10 mouse cellular contexts compared by ENCODE assay signal in genomic region chr9:115049981-115050720, GRCm38 (mm10).
DNase-seq lines count a peak whose midpoint lies in the region; ATAC-seq and TF ChIP-seq lines count a peak whose summit lies in the region.
"Had no signal": no experiment of that assay in that cellular context is flagged by ENCODE, and none has a peak within 500 bp of the region (broad histone marks: within the 10 kb centered on the region; RNA-seq: fewer than 3 reads in every experiment).

No protein-coding gene starts in this region.

- H3K4me1 ChIP-seq in stomach, postnatal 0 days (replicated peaks; ENCODE audit: control insufficient read depth, insufficient read depth), result no peaks in the 10 kb centered on the region
- H3K4me1 ChIP-seq in forebrain, embryonic 16.5 days (replicated peaks; ENCODE audit: control insufficient read depth, insufficient read depth, low read length), result peaks cover 11% of the 10 kb centered on the region

- H3K9ac ChIP-seq in stomach, postnatal 0 days (ENCODE audit: low read length), result no peak overlapping the region
- no peak overlapping the region for H3K9ac ChIP-seq in forebrain, embryonic 16.5 days (replicated peaks; ENCODE audit: low read depth, low read length)
- H3K9ac ChIP-seq: hindbrain, embryonic 15.5 days had no signal

- peak; percentile 11 to 27 for DNase-seq in urinary bladder, adult 18-20 months (ENCODE audit: low spot score in 2 of 2)
- DNase-seq in urinary bladder, postnatal 4 days (ENCODE audit: low spot score in 2 of 2), result no peak
- DNase-seq in cerebellum, postnatal 36 days, result peak; percentile 24 to 25
- peak; percentile 93 for DNase-seq in kidney, adult 9 months
- DNase-seq in stomach, postnatal 0 days (ENCODE audit: low spot score), result peak; percentile 81
- DNase-seq in spleen, adult 18-20 months, result no peak
- DNase-seq: midbrain, embryonic 14.5 days; thymus, postnatal 36 days had no signal

- WGBS in stomach, postnatal 0 days, result 59% methylated on average over 13 of the region's 13 CpGs
- 72% methylated on average over 13 of the region's 13 CpGs for WGBS in forebrain, embryonic 16.5 days

- H3K9me3 ChIP-seq in stomach, postnatal 0 days (ENCODE audit: control insufficient read depth, low read length), result no peaks in the 10 kb centered on the region
- H3K9me3 ChIP-seq in forebrain, embryonic 16.5 days (ENCODE audit: control insufficient read depth, low read length), result no peaks in the 10 kb centered on the region
- H3K9me3 ChIP-seq: hindbrain, embryonic 15.5 days had no signal

- no peaks in the 10 kb centered on the region for H3K27me3 ChIP-seq in stomach, postnatal 0 days (ENCODE audit: control insufficient read depth, insufficient read depth, low read length)
- H3K27me3 ChIP-seq in forebrain, embryonic 16.5 days (replicated peaks; ENCODE audit: control insufficient read depth, insufficient read depth, low read length), result no peaks in the 10 kb centered on the region
- H3K27me3 ChIP-seq: hindbrain, embryonic 15.5 days had no signal

- H3K4me2 ChIP-seq in stomach, postnatal 0 days (replicated peaks; ENCODE audit: low read depth), result no peak overlapping the region
- H3K4me2 ChIP-seq in forebrain, embryonic 16.5 days (ENCODE audit: low read length), result no peak overlapping the region
- H3K4me2 ChIP-seq: hindbrain, embryonic 15.5 days had no signal

- no peak for TF ChIP-seq EP300 in stomach, postnatal 0 days (optimal IDR thresholded peaks at IDR 0.05)

- no peaks in the 10 kb centered on the region for H3K36me3 ChIP-seq in stomach, postnatal 0 days (ENCODE audit: control insufficient read depth, insufficient read depth, low read length)
- H3K36me3 ChIP-seq in forebrain, embryonic 16.5 days (ENCODE audit: control insufficient read depth, insufficient read depth), result no peaks in the 10 kb centered on the region
- H3K36me3 ChIP-seq: hindbrain, embryonic 15.5 days had no signal

- no peak for TF ChIP-seq CTCF in stomach, postnatal 0 days (IDR thresholded peaks at IDR 0.05; ENCODE audit: low read depth)

- peak; percentile 60 for ATAC-seq in stomach, postnatal 0 days (ENCODE audit: low FRiP score, low TSS enrichment)
- ATAC-seq in forebrain, embryonic 16.5 days, result no peak

- no peak overlapping the region for H3K27ac ChIP-seq in stomach, postnatal 0 days (replicated peaks)
- H3K27ac ChIP-seq in forebrain, embryonic 16.5 days (ENCODE audit: low read length), result no peak overlapping the region
- H3K27ac ChIP-seq: hindbrain, embryonic 15.5 days had no signal

- H3K4me3 ChIP-seq in stomach, postnatal 0 days (ENCODE audit: low read depth, low read length), result no peak overlapping the region
- H3K4me3 ChIP-seq in forebrain, embryonic 16.5 days (replicated peaks; ENCODE audit: low read length), result no peak overlapping the region
- H3K4me3 ChIP-seq: hindbrain, embryonic 15.5 days had no signal

Comparison
In these comparisons a context has a peak if more than half of its experiments do, and no peak if none do; other contexts are left out.
1. DNase-seq: peak in urinary bladder, adult 18-20 months (2 of 2), cerebellum, postnatal 36 days (2 of 2), kidney, adult 9 months (single experiment) and stomach, postnatal 0 days (single experiment); none in urinary bladder, postnatal 4 days (0 of 2) and spleen, adult 18-20 months (0 of 2).